Mouse (Mus musculus): ENCODE measurements around the gene Etnk1. TPM values are rescaled to one million over a fixed set of nuclear protein-coding genes. Genes with fewer than 3 reads are reported as not detected.
A peak's percentile ranks its signal among the peaks of the same experiment; 100 is the strongest.
"Not testable (repeated sequence)": the region's sequence is repeated elsewhere in the genome, so short reads cannot be mapped to it uniquely, and the experiment has no call there.

Etnk1 gene
- total RNA-seq, 2 experiments from 2014 or later = 102 to 108 TPM

GRCm38 (mm10) chr6:143148868-143149267, 18.2 kb upstream of the Etnk1 start:
- no peak for DNase-seq (ENCODE audit: low spot score in 2 of 2)

- no peak for DNase-seq (ENCODE audit: low spot score in 2 of 2)
Measured at GRCm38 (mm10) chr6:143149766-143150291, 17.2 kb upstream of the Etnk1 start.

GRCm38 (mm10) chr6:143151081-143151995, 15.7 kb upstream of the Etnk1 start:
- not testable (repeated sequence) for DNase-seq (ENCODE audit: low spot score in 2 of 2)

- no peak for DNase-seq (ENCODE audit: low spot score in 2 of 2)
Measured at GRCm38 (mm10) chr6:143152321-143152827, 14.6 kb upstream of the Etnk1 start.

GRCm38 (mm10) chr6:143153160-143153559, 13.9 kb upstream of the Etnk1 start:
- DNase-seq (ENCODE audit: low spot score in 2 of 2) = no peak

GRCm38 (mm10) chr6:143153751-143154494, 13.1 kb upstream of the Etnk1 start:
- DNase-seq (ENCODE audit: low spot score in 2 of 2) = no peak

GRCm38 (mm10) chr6:143154885-143155284, 12.1 kb upstream of the Etnk1 start:
- no peak for DNase-seq (ENCODE audit: low spot score in 2 of 2)

GRCm38 (mm10) chr6:143155996-143156395, 11.0 kb upstream of the Etnk1 start:
- no peak for DNase-seq (ENCODE audit: low spot score in 2 of 2)

GRCm38 (mm10) chr6:143156684-143157083, 10.3 kb upstream of the Etnk1 start:
- no peak for DNase-seq (ENCODE audit: low spot score in 2 of 2)

- DNase-seq (ENCODE audit: low spot score in 2 of 2) = no peak
Measured at GRCm38 (mm10) chr6:143157401-143157800, 9.6 kb upstream of the Etnk1 start.

- DNase-seq (ENCODE audit: low spot score in 2 of 2) = no peak
Measured at GRCm38 (mm10) chr6:143160572-143161231, 6.3 kb upstream of the Etnk1 start.

- DNase-seq (ENCODE audit: low spot score in 2 of 2) = no peak
Measured at GRCm38 (mm10) chr6:143162161-143162877, 4.7 kb upstream of the Etnk1 start.

GRCm38 (mm10) chr6:143163956-143164905, 2.8 kb upstream of the Etnk1 start:
- DNase-seq (ENCODE audit: low spot score in 2 of 2) = no peak

- DNase-seq (ENCODE audit: low spot score in 2 of 2) = no peak
Measured at GRCm38 (mm10) chr6:143164906-143165255, 2.1 kb upstream of the Etnk1 start.

- DNase-seq (ENCODE audit: low spot score in 2 of 2) = no peak
Measured at GRCm38 (mm10) chr6:143165404-143166257, 1.4 kb upstream of the Etnk1 start.

GRCm38 (mm10) chr6:143167409-143167919, 443 bp downstream of the Etnk1 start:
- peak in 1 of 2 experiments; percentile 25 for DNase-seq (ENCODE audit: low spot score in 2 of 2)

- DNase-seq (ENCODE audit: low spot score in 2 of 2) = no peak
Measured at GRCm38 (mm10) chr6:143167981-143168674, 1.1 kb downstream of the Etnk1 start.

- DNase-seq (ENCODE audit: low spot score in 2 of 2) = no peak
Measured at GRCm38 (mm10) chr6:143169385-143169784, 2.4 kb downstream of the Etnk1 start.
